Mouse (Mus musculus): ENCODE measurements around the gene Olfr810. TPM values are rescaled to one million over a fixed set of nuclear protein-coding genes. Genes with fewer than 3 reads are reported as not detected.

Gene Olfr810
- not detected for total RNA-seq (2021)

GRCm38 (mm10) chr10:129794817-129795216 is at the start of gene Olfr810:
TSS of gene Olfr810 (minus strand) at chr10:129794917.
- no peak for DNase-seq (ENCODE audit: low spot score in 2 of 2)
- intact Hi-C loops (cut with DNase I) = no loop called here

GRCm38 (mm10) chr10:129804296-129804695 is 9.6 kb upstream of the Olfr810 start, which contains the start of gene Olfr811:
TSS of gene Olfr811 (minus strand) at chr10:129804396.
- DNase-seq (ENCODE audit: low spot score in 2 of 2) = no peak
- intact Hi-C loops (cut with DNase I) = no loop called here

- DNase-seq (ENCODE audit: low spot score in 2 of 2) = no peak
- intact Hi-C loops (cut with DNase I) = no loop called here
Measured at GRCm38 (mm10) chr10:129778123-129778522, 16.6 kb downstream of the Olfr810 start.

GRCm38 (mm10) chr10:129774338-129774737 is 20.4 kb downstream of the Olfr810 start, which contains the start of gene Olfr809:
TSS of gene Olfr809 (plus strand) at chr10:129774638.
- intact Hi-C loops (cut with DNase I) = no loop called here
- DNase-seq (ENCODE audit: low spot score in 2 of 2) = no peak

DNA sequence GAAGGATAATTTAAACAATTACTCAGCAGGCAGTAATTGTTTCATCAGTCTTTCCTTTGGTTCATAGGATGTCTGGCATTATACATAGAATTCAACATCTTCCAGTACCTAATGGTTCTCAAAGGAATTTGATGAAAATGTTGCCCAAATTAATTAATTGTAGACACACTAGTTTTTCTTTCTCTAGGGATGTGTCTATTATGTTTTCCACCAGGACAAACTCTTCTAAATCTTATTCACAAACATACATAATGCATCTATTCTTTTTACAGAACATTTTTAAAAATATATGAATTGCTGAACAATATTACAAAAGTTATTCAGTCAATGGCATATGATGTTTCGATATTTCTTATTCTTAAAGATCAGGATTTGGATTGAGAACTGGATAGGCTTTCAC is 29.5 kb downstream of the Olfr810 start, which contains the start of gene Olfr808:
Gene Olfr808 (plus strand): TSS at position 301 of the 400 bp plus-strand sequence.
- DNase-seq (ENCODE audit: low spot score in 2 of 2) = no peak
- intact Hi-C loops (cut with DNase I) = no loop called here

- DNase-seq (ENCODE audit: low spot score in 2 of 2) = no peak
- intact Hi-C loops (cut with DNase I) = no loop called here
Measured at GRCm38 (mm10) chr10:129757693-129758092, 37.0 kb downstream of the Olfr810 start, which contains the start of gene Olfr807. TSS of gene Olfr807 (minus strand) at chr10:129757793.

- no peak for DNase-seq (ENCODE audit: low spot score in 2 of 2)
- intact Hi-C loops (cut with DNase I) = no loop called here
Measured at GRCm38 (mm10) chr10:129741821-129742220, 52.9 kb downstream of the Olfr810 start, which contains the start of gene Olfr806. TSS of gene Olfr806 (minus strand) at chr10:129741921.

Other genes with a start within 250 kb of the Olfr810 start
- gene Olfr794, start 227.3 kb downstream of the Olfr810 start, total RNA-seq (2021) = not detected
- gene Olfr796, start 182.3 kb downstream of the Olfr810 start, total RNA-seq (2021) = not detected
- not detected for gene Olfr798, start 167.0 kb downstream of the Olfr810 start, total RNA-seq (2021)
- not detected for gene Olfr799, start 157.4 kb downstream of the Olfr810 start, total RNA-seq (2021)
- not detected for gene Olfr800, start 137.2 kb downstream of the Olfr810 start, total RNA-seq (2021)
- gene Olfr801, start 121.1 kb downstream of the Olfr810 start, total RNA-seq (2021) = not detected
- under 1 TPM; 0.07 to 0.15 TPM for gene Olfr802, start 106.7 kb downstream of the Olfr810 start, total RNA-seq (2021)
- not detected for gene Olfr803, start 100.6 kb downstream of the Olfr810 start, total RNA-seq (2021)
- gene Olfr804, start 91.7 kb downstream of the Olfr810 start, total RNA-seq (2021) = not detected
- not detected for gene Olfr805, start 65.5 kb downstream of the Olfr810 start, total RNA-seq (2021)
- gene Olfr806, start 53.0 kb downstream of the Olfr810 start, total RNA-seq (2021) = not detected
- not detected for gene Olfr807, start 37.1 kb downstream of the Olfr810 start, total RNA-seq (2021)
- not detected for gene Olfr808, start 29.4 kb downstream of the Olfr810 start, total RNA-seq (2021)
- not detected for gene Olfr809, start 20.3 kb downstream of the Olfr810 start, total RNA-seq (2021)
- not detected for gene Olfr811, start 9.5 kb upstream of the Olfr810 start, total RNA-seq (2021)
- not detected for gene Olfr812, start 51.2 kb upstream of the Olfr810 start, total RNA-seq (2021)
- not detected for gene Olfr813, start 60.5 kb upstream of the Olfr810 start, total RNA-seq (2021)
- not detected for gene Olfr814, start 84.9 kb upstream of the Olfr810 start, total RNA-seq (2021)
- not detected for gene Olfr815, start 111.0 kb upstream of the Olfr810 start, total RNA-seq (2021)
- gene Olfr816, start 120.7 kb upstream of the Olfr810 start, total RNA-seq (2021) = not detected
- gene Olfr818, start 154.2 kb upstream of the Olfr810 start, total RNA-seq (2021) = not detected
- gene Olfr819, start 172.3 kb upstream of the Olfr810 start, total RNA-seq (2021) = not detected
- gene Olfr247, start 181.2 kb upstream of the Olfr810 start, total RNA-seq (2021) = not detected
- not detected for gene Gm10310, start 190.1 kb upstream of the Olfr810 start, total RNA-seq (2021)
- gene Olfr820, start 217.7 kb upstream of the Olfr810 start, total RNA-seq (2021) = not detected
- gene Olfr821, start 235.4 kb upstream of the Olfr810 start, total RNA-seq (2021) = not detected